Mouse (Mus musculus) liver, embryonic 13.5 days (tissue): ENCODE results near the gene Mkrn3. TPM values are rescaled to one million over a fixed set of nuclear protein-coding genes. Genes with fewer than 3 reads are reported as not detected.

ENCODE experiments used
- ATAC-seq: fragments of 200-750 bp; cut with Nextera tagmentation; 2 replicates; pipeline ENCODE4 v1.8.0; 2017; ENCODE audit warnings: low read depth, mild to moderate bottlenecking, moderate number of reproducible peaks, moderate library complexity
- DNase-seq: peaks from one replicate; pipeline ENCODE4 v3.0.0; 2022
- H3K27ac ChIP-seq: fragments of 300-500 bp; sonication (generic); 2 replicates; pipeline ENCODE4 v1.5.1; 2015; ENCODE audit warnings: moderate library complexity, mild to moderate bottlenecking, inconsistent platforms
- H3K27me3 ChIP-seq: fragments of 300-500 bp; sonication (generic); 2 replicates; pipeline ENCODE4 v1.6.1; 2015; ENCODE audit warnings: mild to moderate bottlenecking, inconsistent platforms
- H3K36me3 ChIP-seq: fragments of 300-500 bp; sonication (generic); 2 replicates; pipeline ENCODE4 v1.6.1; 2015; ENCODE audit warnings: mild to moderate bottlenecking, inconsistent platforms
- H3K4me1 ChIP-seq: fragments of 300-500 bp; sonication (generic); replicated peaks from 2 replicates; pipeline ENCODE4 v1.6.1; 2015; ENCODE audit warnings: inconsistent platforms
- H3K4me2 ChIP-seq: fragments of 300-500 bp; sonication (generic); 2 replicates; pipeline ENCODE4 v1.6.1; 2015; ENCODE audit warnings: inconsistent platforms, mild to moderate bottlenecking, moderate library complexity
- H3K4me3 ChIP-seq: fragments of 300-500 bp; sonication (generic); replicated peaks from 2 replicates; pipeline ENCODE4 v1.5.1; 2015; ENCODE audit warnings: mild to moderate bottlenecking, inconsistent platforms
- H3K9ac ChIP-seq: fragments of 300-500 bp; sonication (generic); 2 replicates; pipeline ENCODE4 v1.6.1; 2015; ENCODE audit warnings: mild to moderate bottlenecking, inconsistent platforms
- H3K9me3 ChIP-seq: fragments of 300-500 bp; sonication (generic); replicated peaks from 2 replicates; pipeline ENCODE4 v1.6.1; 2016; ENCODE audit warnings: inconsistent platforms
- WGBS: fragments of 180-500 bp; shearing (Covaris S2); methylation state at CpG from one replicate; pipeline ENCODE4 v1.1.7; 2015; ENCODE audit not compliant: insufficient replicate concordance; 5-methylcytosine and 5-hydroxymethylcytosine counted together
- polyA plus RNA-seq: library from polyadenylated mRNA; unstranded; fragments of >200 nt; fragmentation: Nextera tagmentation; extraction: Ambion mirVana; gene quantifications from 2 replicates; pipeline ENCODE4 v1.2.1, GENCODE M21; 2015

The Mkrn3 gene
- polyA plus RNA-seq, 1 experiment from 2014 or later = 0.52 TPM

DNA sequence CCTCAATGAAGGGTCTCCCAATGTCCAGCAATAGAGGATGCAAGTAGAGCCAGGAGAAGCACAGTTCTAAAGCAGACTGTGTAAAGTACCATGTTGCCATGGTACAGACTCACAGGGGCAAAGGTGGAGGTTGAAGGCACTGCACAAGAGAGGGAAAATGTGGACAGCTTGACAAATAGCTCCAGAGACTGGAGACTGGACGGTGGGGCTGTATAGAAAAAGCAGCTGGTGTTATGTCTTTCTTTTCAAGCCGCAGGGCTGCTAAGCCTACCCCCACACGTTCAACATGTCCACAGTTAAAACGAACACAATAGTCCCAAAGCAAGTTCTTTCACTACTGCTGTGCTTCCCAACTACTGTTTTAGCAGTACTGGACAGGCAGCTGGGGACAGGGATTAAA is 3.3 kb upstream of the Mkrn3 start:
- ATAC-seq (no peak), DNase-seq (no peak)
- H3K27me3 ChIP-seq = no peaks in the 10 kb centered on the region
- H3K4me1 ChIP-seq = no peaks in the 10 kb centered on the region
- no peak overlapping the region for H3K27ac ChIP-seq
- 39% methylated on average over 4 of the region's 4 CpGs for WGBS
- no peaks in the 10 kb centered on the region for H3K36me3 ChIP-seq
- H3K4me2 ChIP-seq = no peak overlapping the region
- H3K9me3 ChIP-seq = no peaks in the 10 kb centered on the region
- no peak overlapping the region for H3K4me3 ChIP-seq
- H3K9ac ChIP-seq = no peak overlapping the region

DNA sequence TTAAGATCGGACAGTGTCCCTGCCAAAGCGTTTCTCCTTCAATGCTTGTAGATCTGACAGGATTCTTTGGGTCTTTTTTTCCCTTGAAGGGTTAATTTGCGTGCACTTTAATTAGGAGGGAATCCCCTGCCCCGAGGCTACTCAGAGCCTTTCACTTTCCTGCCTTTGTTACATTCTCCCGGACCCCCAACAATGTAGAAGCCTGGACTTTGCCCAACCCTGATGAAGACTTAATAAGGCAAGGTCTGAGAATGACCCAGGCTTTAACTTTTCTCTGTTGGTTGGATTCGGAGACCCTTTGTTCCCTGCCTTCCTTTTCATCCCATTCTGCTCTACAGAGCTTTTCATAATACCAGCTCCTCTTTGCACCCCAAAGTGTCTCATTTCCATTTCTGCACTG is 627 bp upstream of the Mkrn3 start:
- H3K27ac ChIP-seq = no peak overlapping the region
- H3K27me3 ChIP-seq = no peaks in the 10 kb centered on the region
- H3K9ac ChIP-seq = no peak overlapping the region
- H3K36me3 ChIP-seq = no peaks in the 10 kb centered on the region
- 62% methylated on average over 6 of the region's 6 CpGs for WGBS
- no peak overlapping the region for H3K4me2 ChIP-seq
- H3K9me3 ChIP-seq = no peaks in the 10 kb centered on the region
- H3K4me3 ChIP-seq = no peak overlapping the region
- DNase-seq (no peak), ATAC-seq (no peak)
- H3K4me1 ChIP-seq = no peaks in the 10 kb centered on the region

DNA sequence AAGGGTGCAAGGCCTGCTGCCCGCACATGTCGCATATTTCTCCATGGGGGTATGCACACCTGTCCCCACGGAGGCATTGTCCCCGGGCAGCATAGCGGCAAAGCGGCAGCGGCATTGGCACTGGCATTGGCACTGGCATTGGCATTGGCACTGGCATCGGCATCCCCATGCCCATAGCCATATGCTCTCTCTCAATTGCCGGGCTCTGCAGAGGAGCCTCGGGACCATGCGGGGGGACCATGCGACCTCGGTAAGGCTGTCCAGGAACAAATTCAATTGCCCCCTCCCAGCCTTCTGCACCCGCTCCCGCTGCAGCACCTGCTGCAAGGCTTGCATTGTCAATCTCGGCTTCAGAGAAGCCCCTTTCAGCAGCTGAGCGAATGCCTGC is 840 bp downstream of the Mkrn3 start:
- Histone ChIP-seq H3K4me1 (no peaks in the 10 kb centered on the region), H3K9ac (no peak overlapping the region), H3K36me3 (no peaks in the 10 kb centered on the region), H3K27ac (no peak overlapping the region), H3K4me3 (peak overlapping the region; percentile 63), H3K4me2 (peak overlapping the region; percentile 67), H3K9me3 (no peaks in the 10 kb centered on the region), H3K27me3 (no peaks in the 10 kb centered on the region)
- no peak for ATAC-seq
- WGBS = 63% methylated on average over 17 of the region's 17 CpGs
- no peak for DNase-seq

DNA sequence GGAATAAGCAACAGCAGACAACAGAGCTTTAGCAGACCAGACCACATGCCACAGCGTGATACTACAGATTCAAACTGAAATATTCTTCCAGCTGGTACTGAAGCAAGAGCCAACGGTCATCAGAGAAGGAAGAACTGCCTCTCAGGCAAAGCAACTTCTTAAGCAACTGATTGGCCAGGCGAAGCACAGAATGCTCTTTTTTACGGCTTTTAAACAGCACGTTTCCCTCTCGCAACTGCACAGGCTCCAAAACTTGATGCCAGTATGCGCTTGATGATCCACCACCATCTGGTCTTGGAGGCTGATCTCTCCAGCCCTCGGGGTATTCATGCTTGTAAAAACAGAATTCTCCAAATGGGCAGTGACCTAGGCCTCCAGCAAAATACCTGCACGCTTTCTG is 1.6 kb downstream of the Mkrn3 start:
- Histone ChIP-seq H3K27me3 (no peaks in the 10 kb centered on the region), H3K4me1 (no peaks in the 10 kb centered on the region), H3K36me3 (no peaks in the 10 kb centered on the region), H3K9me3 (no peaks in the 10 kb centered on the region), H3K4me2 (no peak overlapping the region), H3K27ac (no peak overlapping the region), H3K9ac (no peak overlapping the region), H3K4me3 (no peak overlapping the region)
- DNase-seq (no peak), ATAC-seq (no peak)
- WGBS = 71% methylated on average over 9 of the region's 9 CpGs

DNA sequence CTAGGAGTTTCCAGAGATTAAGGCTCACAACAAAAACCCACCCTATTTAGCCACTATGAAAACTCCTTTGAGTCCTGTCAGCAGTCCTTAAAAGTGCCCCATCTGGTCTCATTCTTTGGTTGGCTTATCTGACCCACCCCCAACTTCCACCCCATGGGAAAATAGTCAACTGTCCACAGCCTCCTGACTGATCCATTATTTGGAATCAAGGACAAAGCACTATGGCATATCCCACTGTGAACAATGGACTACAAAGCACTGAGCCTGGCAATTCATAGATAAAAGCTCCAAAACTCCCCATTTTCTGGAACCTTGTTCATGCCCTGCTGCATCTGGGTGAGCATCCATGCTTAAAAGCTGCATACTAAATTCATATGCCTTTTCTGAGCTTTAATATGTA is 3.8 kb downstream of the Mkrn3 start:
- Histone ChIP-seq H3K27ac (no peak overlapping the region), H3K4me3 (no peak overlapping the region), H3K4me2 (no peak overlapping the region), H3K4me1 (no peaks in the 10 kb centered on the region), H3K36me3 (no peaks in the 10 kb centered on the region), H3K9me3 (no peaks in the 10 kb centered on the region), H3K27me3 (no peaks in the 10 kb centered on the region), H3K9ac (no peak overlapping the region)
- no peak for ATAC-seq
- no peak for DNase-seq

DNA sequence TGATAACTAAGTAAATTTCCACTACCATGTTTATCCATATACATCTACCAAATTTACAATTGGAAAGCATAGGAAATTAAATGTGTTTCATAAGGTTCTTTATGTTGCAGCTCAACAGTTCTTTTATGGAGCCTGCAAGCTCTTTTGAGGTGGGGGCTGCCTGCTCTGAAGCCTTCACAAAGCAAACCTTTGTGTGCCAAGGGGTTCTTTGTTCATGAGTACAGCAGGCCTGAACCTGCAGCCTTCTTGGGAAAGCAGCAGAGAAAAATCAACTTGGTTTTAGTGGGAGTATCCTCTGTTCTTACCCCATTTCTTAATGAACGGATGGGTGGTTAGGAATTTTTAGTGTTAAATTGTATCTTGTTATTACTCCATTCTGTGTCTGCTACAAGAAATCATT is 4.7 kb downstream of the Mkrn3 start:
- Histone ChIP-seq H3K27ac (no peak overlapping the region), H3K9ac (no peak overlapping the region), H3K4me3 (no peak overlapping the region), H3K9me3 (no peaks in the 10 kb centered on the region), H3K36me3 (no peaks in the 10 kb centered on the region), H3K4me2 (no peak overlapping the region), H3K27me3 (no peaks in the 10 kb centered on the region), H3K4me1 (no peaks in the 10 kb centered on the region)
- DNase-seq (no peak), ATAC-seq (no peak)
- 64% methylated on average over 1 of the region's 1 CpGs for WGBS

DNA sequence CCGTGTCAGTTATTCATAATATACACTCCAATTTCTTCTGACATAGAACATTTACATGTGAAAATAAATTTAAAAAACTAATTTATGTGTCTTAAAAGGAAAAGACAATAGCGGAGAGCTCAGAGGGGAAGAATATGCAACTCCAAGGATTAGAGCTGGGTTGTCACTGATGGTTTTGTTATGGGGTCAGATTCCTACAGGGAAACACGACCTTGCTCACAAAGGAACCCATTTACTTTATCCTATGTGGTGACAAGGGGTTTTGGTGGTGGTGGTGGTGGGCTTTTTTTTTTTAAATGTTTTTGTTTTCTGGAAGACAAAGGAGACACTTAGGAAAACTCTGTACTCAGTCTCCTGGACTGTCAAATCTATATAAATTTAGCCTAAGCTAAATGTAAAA is 12.1 kb downstream of the Mkrn3 start:
- no peaks in the 10 kb centered on the region for H3K9me3 ChIP-seq
- H3K9ac ChIP-seq = no peak overlapping the region
- H3K4me1 ChIP-seq = no peaks in the 10 kb centered on the region
- H3K36me3 ChIP-seq = no peaks in the 10 kb centered on the region
- no peaks in the 10 kb centered on the region for H3K27me3 ChIP-seq
- ATAC-seq = no peak
- H3K27ac ChIP-seq = no peak overlapping the region
- H3K4me3 ChIP-seq = no peak overlapping the region
- 41% methylated on average over 3 of the region's 3 CpGs for WGBS
- H3K4me2 ChIP-seq = no peak overlapping the region
- DNase-seq = no peak

DNA sequence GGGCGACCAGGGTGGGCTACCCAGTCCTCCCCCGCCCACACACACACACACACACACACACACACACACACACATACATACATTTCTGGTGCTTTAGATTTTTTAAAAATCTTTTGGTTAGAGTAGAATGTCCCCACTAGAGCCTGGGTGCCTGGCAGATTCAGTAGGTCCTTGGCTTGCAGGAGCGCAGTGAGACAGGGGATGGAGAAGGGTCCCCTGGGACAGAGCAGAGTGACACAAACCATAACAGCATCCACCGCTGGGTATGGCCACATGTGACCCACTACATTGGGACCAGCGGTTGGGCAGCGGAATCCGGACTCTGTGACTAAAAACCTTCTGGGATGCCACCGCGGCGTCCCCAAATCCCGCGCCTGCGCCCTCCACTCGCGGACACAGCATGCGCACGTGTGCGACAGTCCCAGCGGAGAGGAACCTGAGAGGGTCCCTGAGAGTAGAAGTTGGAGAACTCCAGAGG is 13.3 kb downstream of the Mkrn3 start:
- WGBS = 43% methylated on average over 19 of the region's 19 CpGs
- DNase-seq = no peak
- H3K4me3 ChIP-seq = no peak overlapping the region

DNA sequence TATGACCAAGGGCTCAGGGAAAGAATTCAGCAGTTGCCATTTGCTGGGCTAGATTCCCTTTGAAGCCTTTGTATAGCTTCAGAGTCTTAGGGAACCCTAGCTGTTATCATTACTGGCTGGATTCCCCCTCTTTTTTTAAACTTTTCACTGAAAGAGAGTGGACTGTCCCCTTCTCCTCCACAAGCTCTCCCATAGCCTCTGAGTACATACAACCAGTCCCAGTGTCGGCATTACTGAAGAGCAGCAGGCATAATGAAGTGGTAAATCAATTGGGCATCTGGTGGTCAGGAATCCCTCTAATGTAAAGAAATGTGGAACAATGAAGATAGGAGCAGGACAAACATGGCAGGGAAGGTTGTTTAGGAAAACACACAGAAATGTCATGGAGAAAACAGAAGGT is 27.7 kb downstream of the Mkrn3 start:
- Histone ChIP-seq H3K27me3 (no peaks in the 10 kb centered on the region), H3K4me1 (no peaks in the 10 kb centered on the region), H3K9me3 (no peaks in the 10 kb centered on the region), H3K36me3 (no peaks in the 10 kb centered on the region), H3K4me3 (no peak overlapping the region), H3K4me2 (no peak overlapping the region), H3K27ac (no peak overlapping the region), H3K9ac (no peak overlapping the region)
- 29% methylated on average over 1 of the region's 1 CpGs for WGBS
- ATAC-seq = no peak
- no peak for DNase-seq

More for the DNA sequence above, 13.3 kb downstream of the Mkrn3 start:
- Histone ChIP-seq H3K36me3 (no peaks in the 10 kb centered on the region), H3K4me1 (no peaks in the 10 kb centered on the region), H3K27ac (no peak overlapping the region), H3K27me3 (no peaks in the 10 kb centered on the region), H3K9ac (no peak overlapping the region), H3K4me2 (no peak overlapping the region), H3K9me3 (no peaks in the 10 kb centered on the region)
- ATAC-seq = no peak

DNA sequence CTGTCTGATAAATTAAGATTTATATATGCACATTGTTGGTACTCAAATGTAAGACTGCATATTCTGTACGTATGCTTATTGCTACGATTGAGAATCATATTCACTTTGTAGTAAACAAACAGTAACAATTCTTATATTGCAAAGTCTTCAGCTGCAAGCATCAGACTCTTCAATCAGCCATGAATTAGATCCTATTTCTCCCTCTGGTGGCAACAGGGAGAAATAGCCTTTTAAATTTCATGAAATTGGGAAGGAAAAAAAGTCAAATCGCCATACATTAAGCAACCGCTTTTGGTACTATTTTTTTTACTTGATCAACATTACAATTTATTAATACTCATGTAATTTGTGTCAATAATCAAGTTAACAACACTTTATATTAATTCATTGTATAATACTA is 31.6 kb downstream of the Mkrn3 start:
- ATAC-seq = no peak
- H3K4me2 ChIP-seq = no peak overlapping the region
- no peaks in the 10 kb centered on the region for H3K9me3 ChIP-seq
- H3K9ac ChIP-seq = no peak overlapping the region
- H3K4me1 ChIP-seq = no peaks in the 10 kb centered on the region
- WGBS = 21% methylated on average over 4 of the region's 4 CpGs
- no peak overlapping the region for H3K4me3 ChIP-seq
- H3K27me3 ChIP-seq = no peaks in the 10 kb centered on the region
- H3K36me3 ChIP-seq = no peaks in the 10 kb centered on the region
- H3K27ac ChIP-seq = no peak overlapping the region
- DNase-seq = no peak

DNA sequence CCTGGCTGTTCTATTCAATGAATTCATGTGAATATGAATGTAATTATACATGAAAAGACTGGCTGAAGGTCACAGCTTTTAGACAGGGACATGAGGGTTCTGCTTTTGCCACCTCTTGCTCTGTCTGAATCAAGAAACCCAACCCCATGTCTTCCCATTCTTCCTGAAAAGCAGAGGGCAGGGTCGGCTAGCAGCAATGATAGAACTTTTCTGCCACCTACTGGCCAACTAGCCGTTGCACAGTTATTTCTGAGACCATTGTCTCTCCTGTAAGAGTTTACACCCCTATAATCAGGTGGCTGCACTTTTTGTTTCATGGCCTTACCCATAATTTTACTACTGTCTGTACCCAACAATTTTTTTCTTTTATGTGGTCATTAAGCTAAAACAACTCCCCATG is 37.5 kb downstream of the Mkrn3 start:
- DNase-seq (no peak), ATAC-seq (no peak)
- no peak overlapping the region for H3K9ac ChIP-seq
- H3K27ac ChIP-seq = no peak overlapping the region
- H3K4me1 ChIP-seq = no peaks in the 10 kb centered on the region
- no peaks in the 10 kb centered on the region for H3K36me3 ChIP-seq
- no peak overlapping the region for H3K4me2 ChIP-seq
- 0 out of 2 replicates have a peak, but pooled peaks cover 2% of the 10 kb centered on the region for H3K9me3 ChIP-seq
- 2% methylated on average over 2 of the region's 2 CpGs for WGBS
- H3K27me3 ChIP-seq = 0 out of 2 replicates have a peak, but pooled peaks cover under 1% of the 10 kb centered on the region
- H3K4me3 ChIP-seq = no peak overlapping the region

DNA sequence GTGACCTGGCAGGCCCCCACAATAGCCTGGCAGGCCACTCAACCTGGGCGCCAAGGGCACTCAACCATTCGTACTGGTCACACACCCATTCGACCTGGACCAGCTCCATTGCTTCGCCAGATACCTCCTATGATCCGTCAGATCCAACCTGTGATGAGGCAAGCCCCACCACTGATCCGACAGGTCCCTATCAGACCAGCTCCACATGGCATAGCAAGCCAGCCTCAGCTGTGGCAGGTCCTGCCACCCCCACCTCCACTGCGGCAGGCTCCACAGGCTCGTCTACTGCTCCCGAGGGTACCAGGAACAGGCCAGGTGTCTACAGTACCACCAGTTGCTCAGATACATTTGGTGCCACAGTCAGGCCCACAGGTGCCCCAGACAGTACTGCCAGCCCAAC is 41.4 kb downstream of the Mkrn3 start:
- H3K27me3 ChIP-seq = peaks cover 6% of the 10 kb centered on the region; the same call in 1 of the 2 replicates
- H3K27ac ChIP-seq = no peak overlapping the region
- ATAC-seq (no peak; the same call in 1 of the 2 replicates), DNase-seq (no peak)
- H3K4me2 ChIP-seq = no peak overlapping the region
- H3K9ac ChIP-seq = no peak overlapping the region
- H3K36me3 ChIP-seq = no peaks in the 10 kb centered on the region
- WGBS = 74% methylated on average over 9 of the region's 9 CpGs
- no peak overlapping the region for H3K4me3 ChIP-seq
- H3K4me1 ChIP-seq = no peaks in the 10 kb centered on the region
- 0 out of 2 replicates have a peak, but pooled peaks cover 2% of the 10 kb centered on the region for H3K9me3 ChIP-seq
